Mouse (Mus musculus) G1E (cell line): Measurements from ENCODE around the gene Epha3.

Source experiments
- CTCF ChIP-seq: IDR thresholded peaks from 2 replicates; pipeline ENCODE4 v1.5.1; 2012; ENCODE audit warnings: low read depth, low read length, inconsistent platforms, mixed read lengths
- GATA1 ChIP-seq: IDR thresholded peaks from 2 replicates; pipeline ENCODE4 v1.6.1; 2012; ENCODE audit warnings: borderline replicate concordance, low read length, inconsistent platforms, mixed read lengths
- TAL1 ChIP-seq: conservative IDR thresholded peaks from 2 replicates; pipeline ENCODE4 v1.6.1; 2012; ENCODE audit warnings: low read depth, low read length, inconsistent platforms, mixed read lengths

DNA sequence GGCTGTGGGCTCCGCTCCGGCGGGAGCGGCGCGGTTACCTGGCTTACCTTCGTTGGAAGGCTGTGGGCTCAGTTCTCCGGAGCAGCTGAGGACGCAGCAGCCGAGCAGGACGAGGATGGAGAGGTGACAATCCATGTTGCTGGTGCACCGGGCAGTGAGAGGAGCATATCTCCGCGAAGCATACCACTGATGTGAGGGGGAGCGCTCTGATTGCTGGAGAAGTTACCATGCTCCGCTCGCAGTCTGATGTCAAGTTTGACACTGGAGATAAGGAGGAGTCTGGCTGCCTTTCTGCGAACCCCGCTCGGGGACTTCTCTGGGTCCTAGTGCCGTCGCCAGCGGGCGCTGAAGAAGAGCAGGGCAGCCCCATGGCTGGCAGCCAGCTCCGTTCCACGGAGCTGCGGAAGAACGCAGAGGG, at the start of gene Epha3:
- TF ChIP-seq CTCF (no peak), GATA1 (no peak), TAL1 (no peak)
